Mouse (Mus musculus): ENCODE data around the gene Pole3.

GRCm38 (mm10) chr4:62560963-62561629, 36.2 kb upstream of the Pole3 start:
- TF ChIP-seq TBP (conservative IDR thresholded peaks at IDR 0.05; ENCODE audit: low read depth, low read length), result no peak
- TF ChIP-seq ETS1 (conservative IDR thresholded peaks at IDR 0.05; ENCODE audit: low read depth, low read length), result no peak
- TF ChIP-seq CTCF (conservative IDR thresholded peaks at IDR 0.05 in 1 of 2, IDR thresholded peaks at IDR 0.05 in 1 of 2; ENCODE audit: low read depth in 2 of 2, low read length in 2 of 2), result peak; percentile 53 to 97
